25 mouse cellular contexts compared by ENCODE assay signal in genomic region chr8:114807676-114808426, GRCm38 (mm10).
A peak's percentile ranks its signal among the peaks of the same experiment; 100 is the strongest.
DNase-seq lines count a peak whose midpoint lies in the region; ATAC-seq and TF ChIP-seq lines count a peak whose summit lies in the region.
"Had no signal": no experiment of that assay in that cellular context is flagged by ENCODE, and none has a peak within 500 bp of the region (broad histone marks: within the 10 kb centered on the region; RNA-seq: fewer than 3 reads in every experiment).

No protein-coding gene starts in this region.

- no peaks in the 10 kb centered on the region for H3K9me3 ChIP-seq in hindbrain, embryonic 13.5 days
- H3K9me3 ChIP-seq in hindbrain, postnatal 0 days (ENCODE audit: low read length), result no peaks in the 10 kb centered on the region
- no peaks in the 10 kb centered on the region for H3K9me3 ChIP-seq in neural tube, embryonic 13.5 days
- H3K9me3 ChIP-seq: forebrain, embryonic 10.5 days; heart, embryonic 15.5 days; intestine, embryonic 15.5 days; limb, embryonic 10.5 days; liver, embryonic 15.5 days; lung, embryonic 15.5 days had no signal

- H3K27me3 ChIP-seq in hindbrain, embryonic 13.5 days, result no peaks in the 10 kb centered on the region
- H3K27me3 ChIP-seq in hindbrain, postnatal 0 days (ENCODE audit: insufficient read depth, low read length), result no peaks in the 10 kb centered on the region
- no peaks in the 10 kb centered on the region for H3K27me3 ChIP-seq in neural tube, embryonic 13.5 days
- H3K27me3 ChIP-seq: heart, embryonic 15.5 days; intestine, embryonic 15.5 days; liver, embryonic 15.5 days; lung, embryonic 15.5 days; megakaryocyte, embryonic 14.5 days had no signal

- no peak for TF ChIP-seq CTCF in hindbrain, postnatal 0 days (IDR thresholded peaks at IDR 0.05; ENCODE audit: low read depth)

- H3K4me3 ChIP-seq in hindbrain, embryonic 13.5 days, result no peak overlapping the region
- H3K4me3 ChIP-seq in hindbrain, postnatal 0 days (ENCODE audit: low read length), result no peak overlapping the region
- no peak overlapping the region for H3K4me3 ChIP-seq in neural tube, embryonic 13.5 days
- H3K4me3 ChIP-seq: forebrain, embryonic 10.5 days; heart, embryonic 15.5 days; intestine, embryonic 15.5 days; limb, embryonic 10.5 days; liver, embryonic 15.5 days; lung, embryonic 15.5 days; megakaryocyte, embryonic 14.5 days had no signal

- H3K27ac ChIP-seq in hindbrain, embryonic 13.5 days, result no peak overlapping the region
- H3K27ac ChIP-seq in hindbrain, postnatal 0 days, result no peak overlapping the region
- no peak overlapping the region for H3K27ac ChIP-seq in neural tube, embryonic 13.5 days (replicated peaks)
- H3K27ac ChIP-seq: forebrain, embryonic 10.5 days; heart, embryonic 15.5 days; intestine, embryonic 15.5 days; limb, embryonic 10.5 days; liver, embryonic 15.5 days; lung, embryonic 15.5 days had no signal

- WGBS in hindbrain, embryonic 13.5 days, result 47% methylated on average over 22 of the region's 22 CpGs
- WGBS in hindbrain, postnatal 0 days, result 54% methylated on average over 22 of the region's 22 CpGs
- WGBS in neural tube, embryonic 13.5 days, result 33% methylated on average over 22 of the region's 22 CpGs

- DNase-seq in embryo, embryonic 10.5 days (ENCODE audit: low spot score), result peak; percentile 38
- no peak for DNase-seq in embryo, embryonic 9.5 days (ENCODE audit: extremely low spot score)
- DNase-seq in hindbrain, postnatal 0 days (ENCODE audit: low spot score), result no peak
- peak; percentile 65 for DNase-seq in R1 (ENCODE audit: low read depth, low spot score)
- DNase-seq in frontal cortex, postnatal 25 days (ENCODE audit: low spot score in 2 of 2), result no peak
- DNase-seq: adrenal gland, postnatal 36 days; cerebellum, adult 11-12 months; cerebellum, postnatal 14 days; gastrocnemius, postnatal 36 days; kidney, adult 9 months; kidney, postnatal 14 days; liver; lung, postnatal 36 days; right cerebral cortex, postnatal 14 days; thymus, postnatal 14 days had no signal

- H3K4me1 ChIP-seq in hindbrain, embryonic 13.5 days (replicated peaks), result peaks cover 7% of the 10 kb centered on the region; the same call in 1 of the 2 replicates
- no peaks in the 10 kb centered on the region for H3K4me1 ChIP-seq in hindbrain, postnatal 0 days (ENCODE audit: insufficient read depth, low read length)
- peaks cover 11% of the 10 kb centered on the region; the same call in 1 of the 2 replicates for H3K4me1 ChIP-seq in neural tube, embryonic 13.5 days (replicated peaks)
- H3K4me1 ChIP-seq: intestine, embryonic 15.5 days; limb, embryonic 10.5 days; liver, embryonic 15.5 days; lung, embryonic 15.5 days had no signal

- no peak overlapping the region for H3K9ac ChIP-seq in hindbrain, embryonic 13.5 days
- no peak overlapping the region for H3K9ac ChIP-seq in hindbrain, postnatal 0 days (replicated peaks; ENCODE audit: low read length)
- no peak overlapping the region for H3K9ac ChIP-seq in neural tube, embryonic 13.5 days
- H3K9ac ChIP-seq: heart, embryonic 15.5 days; intestine, embryonic 15.5 days; liver, embryonic 15.5 days; lung, embryonic 15.5 days had no signal

- H3K36me3 ChIP-seq in hindbrain, embryonic 13.5 days, result no peaks in the 10 kb centered on the region
- no peaks in the 10 kb centered on the region for H3K36me3 ChIP-seq in hindbrain, postnatal 0 days (ENCODE audit: insufficient read depth, low read length)
- no peaks in the 10 kb centered on the region for H3K36me3 ChIP-seq in neural tube, embryonic 13.5 days
- H3K36me3 ChIP-seq: forebrain, embryonic 10.5 days; heart, embryonic 15.5 days; intestine, embryonic 15.5 days; limb, embryonic 10.5 days; liver, embryonic 15.5 days; lung, embryonic 15.5 days had no signal

- ATAC-seq in hindbrain, embryonic 13.5 days (ENCODE audit: low FRiP score), result no peak
- no peak for ATAC-seq in hindbrain, postnatal 0 days
- ATAC-seq in neural tube, embryonic 13.5 days (ENCODE audit: low read depth), result peak; percentile 63
- ATAC-seq in megakaryocyte-erythroid progenitor cell, adult 5-6 weeks (replicated peaks; ENCODE audit: low FRiP score, low TSS enrichment, poor library complexity, severe bottlenecking), result no peak
- ATAC-seq: intestine, embryonic 15.5 days had no signal

- peak overlapping the region; percentile 15; the same call in 1 of the 2 replicates for H3K4me2 ChIP-seq in hindbrain, embryonic 13.5 days
- no peak overlapping the region for H3K4me2 ChIP-seq in hindbrain, postnatal 0 days (ENCODE audit: low read depth, low read length)
- peak overlapping the region; percentile 27 for H3K4me2 ChIP-seq in neural tube, embryonic 13.5 days
- H3K4me2 ChIP-seq: heart, embryonic 15.5 days; intestine, embryonic 15.5 days; liver, embryonic 15.5 days; lung, embryonic 15.5 days had no signal

Comparison
In these comparisons a context has a peak if more than half of its experiments do, and no peak if none do; other contexts are left out.
1. DNase-seq: peak in embryo, embryonic 10.5 days (single experiment) and R1 (single experiment); none in embryo, embryonic 9.5 days (single experiment), hindbrain, postnatal 0 days (single experiment) and frontal cortex, postnatal 25 days (0 of 2).